Mouse (Mus musculus): Measurements from ENCODE around the gene Nectin2.

DNA sequence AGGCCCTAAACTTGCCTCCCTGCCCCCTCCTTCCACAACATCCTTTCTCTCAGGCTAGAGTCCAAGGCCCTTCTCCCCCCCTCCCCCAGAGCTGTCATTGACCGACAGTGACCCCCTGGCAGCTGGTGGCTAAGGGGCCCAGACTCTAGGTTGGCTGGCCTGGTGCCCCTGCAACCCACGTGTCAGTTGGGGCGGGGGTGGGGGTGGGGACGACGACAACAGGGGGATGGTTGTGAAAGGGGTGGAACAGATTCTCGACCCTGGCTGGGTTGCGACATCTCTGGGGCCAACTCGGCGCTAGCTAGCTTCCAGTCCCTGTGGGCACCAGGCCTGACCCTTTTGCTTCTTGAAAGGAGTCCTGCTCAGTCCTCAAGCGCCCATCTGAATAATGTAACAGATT lies 56.9 kb downstream of the Nectin2 start:
- TF ChIP-seq SRF (IDR thresholded peaks at IDR 0.05; ENCODE audit: control insufficient read depth, insufficient read length, low read depth) (no peak), TCF3 (IDR thresholded peaks at IDR 0.05; ENCODE audit: insufficient read length, low read depth) (no peak), MYOG (IDR thresholded peaks at IDR 0.05; ENCODE audit: control insufficient read depth in 1 of 3, insufficient read depth in 1 of 3, insufficient read length in 2 of 3, low read depth in 2 of 3) (no peak), TCF12 (IDR thresholded peaks at IDR 0.05; ENCODE audit: insufficient read depth, poor library complexity, severe bottlenecking) (no peak), USF1 (IDR thresholded peaks at IDR 0.05; ENCODE audit: low read depth) (no peak)
